Mouse (Mus musculus): Measurements from ENCODE around the gene Id2.
A peak's percentile ranks its signal among the peaks of the same experiment; 100 is the strongest.

Gene Id2

GRCm38 (mm10) chr12:25108865-25109264 is 11.9 kb upstream of the Id2 start:
- DNase-seq (ENCODE audit: low spot score in 2 of 2), result no peak

DNA sequence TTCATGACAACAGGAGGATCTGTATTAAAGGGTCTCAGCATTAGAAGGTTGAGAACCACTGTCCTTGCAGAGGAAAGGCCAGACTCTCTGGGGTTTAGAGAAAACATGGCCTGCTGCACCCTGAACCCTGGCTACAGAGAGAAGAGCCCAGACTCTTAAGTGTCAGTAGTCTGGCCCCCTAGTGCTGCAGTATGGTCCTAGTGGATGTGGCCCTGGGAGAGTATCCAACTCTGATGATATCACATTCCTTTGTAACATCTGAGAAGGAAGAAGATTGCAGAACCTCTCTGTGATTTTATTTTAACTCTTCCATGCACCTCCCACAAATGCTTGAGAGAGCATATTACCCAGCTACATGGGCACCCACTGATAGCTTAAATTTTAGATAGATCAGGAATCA is 7.6 kb upstream of the Id2 start:
- no peak for DNase-seq (ENCODE audit: low spot score in 2 of 2)

GRCm38 (mm10) chr12:25103911-25104310 is 7.0 kb upstream of the Id2 start:
- no peak for DNase-seq (ENCODE audit: low spot score in 2 of 2)

DNA sequence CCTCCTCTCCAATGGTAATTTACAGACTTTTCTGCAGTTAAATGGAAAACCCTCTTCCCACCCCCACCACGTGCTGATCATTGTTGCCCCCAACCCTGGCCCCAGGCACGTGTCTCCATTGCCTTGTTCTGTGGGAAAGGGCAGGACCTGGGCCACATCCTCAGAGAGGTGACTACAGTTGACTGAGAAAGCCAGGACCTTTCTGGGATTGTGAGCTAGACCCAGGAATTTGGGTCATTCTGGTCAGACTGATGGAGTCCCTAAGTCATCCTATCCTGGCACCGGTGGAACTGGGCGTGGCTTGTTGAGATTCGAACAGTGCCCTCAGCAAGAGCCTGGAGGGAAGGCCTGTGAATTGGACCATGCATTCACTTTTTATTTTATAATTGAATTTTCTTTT is 4.4 kb upstream of the Id2 start:
- DNase-seq (ENCODE audit: low spot score in 2 of 2), result no peak

GRCm38 (mm10) chr12:25100411-25101217 is 3.7 kb upstream of the Id2 start:
- DNase-seq (ENCODE audit: low spot score in 2 of 2), result peak; percentile 51 to 61

- peak in 1 of 2 experiments; percentile 35 for DNase-seq (ENCODE audit: low spot score in 2 of 2)
Observed at GRCm38 (mm10) chr12:25099563-25100408, 2.8 kb upstream of the Id2 start.

GRCm38 (mm10) chr12:25099313-25099562 is 2.3 kb upstream of the Id2 start:
- peak in 1 of 2 experiments; percentile 49 for DNase-seq (ENCODE audit: low spot score in 2 of 2)

- peak; percentile 88 to 92 for DNase-seq (ENCODE audit: low spot score in 2 of 2)
Observed at GRCm38 (mm10) chr12:25098561-25099312, 1.8 kb upstream of the Id2 start.

DNA sequence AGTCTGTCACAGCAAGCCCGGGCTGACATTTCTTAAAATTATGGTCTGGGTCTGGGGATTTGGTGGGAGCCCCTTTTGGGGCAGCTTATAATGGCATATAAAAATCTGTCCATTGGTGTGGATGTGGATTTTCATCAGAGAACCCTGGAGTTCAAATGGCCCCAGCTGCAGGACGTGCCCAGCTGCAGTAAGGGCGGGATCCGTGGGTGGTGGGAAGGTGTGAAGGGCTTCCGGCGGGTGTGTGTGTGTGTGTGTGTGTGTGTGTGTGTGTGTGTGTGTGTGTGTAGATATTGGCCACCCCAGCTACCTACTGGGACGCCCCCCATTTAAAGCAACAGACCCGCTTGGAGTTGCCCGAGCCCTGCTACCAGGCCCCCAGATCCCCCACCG is 1.2 kb upstream of the Id2 start:
- peak in 1 of 2 experiments; percentile 27 for DNase-seq (ENCODE audit: low spot score in 2 of 2)

- DNase-seq (ENCODE audit: low spot score in 2 of 2), result peak; percentile 54 to 72
Observed at GRCm38 (mm10) chr12:25097210-25098160, 545 bp upstream of the Id2 start.

DNA sequence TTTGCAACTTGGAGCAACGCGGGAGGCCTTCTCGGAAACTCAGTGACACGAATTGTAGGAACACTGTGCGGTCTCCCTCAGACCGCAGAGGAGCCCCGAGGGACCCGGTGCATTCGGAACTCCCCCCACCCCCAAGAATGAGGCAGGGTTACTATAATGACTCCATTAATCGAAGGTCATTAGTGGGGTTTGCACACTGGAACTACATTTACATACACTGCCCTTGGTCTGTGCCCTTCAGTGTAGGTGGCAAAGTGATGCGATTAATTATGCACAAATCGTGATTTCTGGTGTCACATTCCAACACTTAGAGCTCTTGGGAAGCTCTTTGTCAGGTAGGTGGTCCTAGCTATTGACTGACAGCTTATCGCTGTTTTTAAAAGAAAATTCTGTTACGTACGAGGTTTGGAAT is 294 bp downstream of the Id2 start:
- peak in 1 of 2 experiments; percentile 26 for DNase-seq (ENCODE audit: low spot score in 2 of 2)

- peak; percentile 99 for DNase-seq (ENCODE audit: low spot score in 2 of 2)
Observed at GRCm38 (mm10) chr12:25095974-25096639, 833 bp downstream of the Id2 start.

DNA sequence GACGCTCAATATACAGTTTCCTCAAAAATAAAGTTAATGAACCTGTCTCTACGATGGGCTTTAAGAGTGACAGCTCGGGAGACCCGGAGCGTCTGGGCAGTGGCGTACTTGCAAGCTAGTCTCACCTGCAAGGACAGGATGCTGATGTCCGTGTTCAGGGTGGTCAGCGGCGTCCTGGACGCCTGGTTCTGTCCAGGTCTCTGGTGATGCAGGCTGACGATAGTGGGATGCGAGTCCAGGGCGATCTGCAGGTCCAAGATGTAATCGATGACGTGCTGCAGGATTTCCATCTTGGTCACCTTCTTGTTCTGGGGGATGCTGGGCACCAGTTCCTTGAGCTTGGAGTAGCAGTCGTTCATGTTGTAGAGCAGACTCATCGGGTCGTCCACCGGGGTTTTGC is 1.4 kb downstream of the Id2 start:
- no peak for DNase-seq (ENCODE audit: low spot score in 2 of 2)

GRCm38 (mm10) chr12:25094621-25095521 is 2.1 kb downstream of the Id2 start:
- DNase-seq (ENCODE audit: low spot score in 2 of 2), result peak; percentile 42 to 56

GRCm38 (mm10) chr12:25093241-25093774 is 3.6 kb downstream of the Id2 start:
- peak in 1 of 2 experiments; percentile 35 for DNase-seq (ENCODE audit: low spot score in 2 of 2)

DNA sequence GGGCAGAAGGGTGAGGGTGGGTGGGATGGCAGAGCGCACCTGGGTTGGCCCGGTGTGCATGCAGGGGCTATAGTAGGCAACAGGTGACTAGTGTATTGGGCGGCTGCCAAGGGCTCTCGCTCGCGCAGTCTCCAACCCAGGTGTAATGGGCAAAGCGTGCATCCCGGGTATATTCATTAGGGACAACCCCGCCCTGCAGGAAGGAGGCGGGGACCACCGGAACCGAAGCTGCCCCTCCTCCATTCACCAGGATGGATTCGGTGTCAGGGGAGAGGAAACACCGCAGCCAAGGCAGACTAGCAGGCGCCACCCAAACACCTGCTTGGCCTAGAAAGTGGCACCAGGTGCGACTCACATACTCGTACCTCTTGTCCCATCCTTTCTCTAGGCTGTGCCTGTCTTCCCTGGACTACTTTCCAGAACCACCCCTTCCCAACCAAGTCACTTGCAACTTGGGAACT is 4.2 kb downstream of the Id2 start:
- peak; percentile 21 to 40 for DNase-seq (ENCODE audit: low spot score in 2 of 2)

DNA sequence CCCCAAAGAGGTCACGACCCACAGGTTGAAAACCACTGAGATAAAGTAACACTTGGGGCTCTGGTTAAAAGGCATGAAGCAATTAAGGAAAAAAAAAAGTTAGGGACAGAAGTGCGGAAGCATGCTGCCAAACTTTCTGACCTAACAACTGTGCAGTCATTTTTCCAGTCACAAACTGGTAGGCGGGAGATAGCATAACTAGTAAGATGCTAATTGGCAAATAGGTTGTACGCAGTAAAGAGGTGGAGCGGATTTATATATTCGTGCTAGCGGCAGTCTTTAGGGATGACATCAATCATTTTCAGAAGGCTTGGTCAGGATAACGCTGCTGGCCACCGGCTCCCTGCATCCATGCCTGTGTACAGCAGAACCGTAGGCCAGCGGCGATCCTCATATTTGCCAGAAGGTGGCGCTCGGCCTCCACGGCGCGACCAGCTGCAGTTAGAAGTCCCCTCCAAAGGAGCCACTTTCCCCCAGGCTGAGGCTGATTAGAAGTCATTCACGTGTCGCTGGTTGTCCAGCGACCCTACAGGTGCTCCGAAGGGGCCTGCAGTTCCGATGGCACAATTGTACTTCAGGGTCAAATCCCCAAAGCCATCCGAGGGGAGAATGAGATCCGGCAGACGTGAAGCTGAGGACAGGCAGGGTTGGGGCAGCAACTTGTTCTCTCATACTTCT is 4.8 kb downstream of the Id2 start:
- DNase-seq (ENCODE audit: low spot score in 2 of 2), result peak; percentile 90 to 91

- no peak for DNase-seq (ENCODE audit: low spot score in 2 of 2)
Observed at GRCm38 (mm10) chr12:25089433-25089832, 7.5 kb downstream of the Id2 start.

GRCm38 (mm10) chr12:25086966-25087365 is 10.0 kb downstream of the Id2 start:
- no peak for DNase-seq (ENCODE audit: low spot score in 2 of 2)

Measured in right cerebral cortex, adult 2 months (tissue).